Mouse (Mus musculus): ENCODE results near the gene Proser1. TPM values are rescaled to one million over a fixed set of nuclear protein-coding genes. Genes with fewer than 3 reads are reported as not detected.

Gene Proser1
- polyA plus RNA-seq (2015; fragmentation: Nextera tagmentation; extraction: Ambion mirVana), result 10.9 and 14.1 TPM in 2 replicates

GRCm38 (mm10) chr3:53463046-53463764, at the start of gene Proser1, which contains the start of gene Nhlrc3:
Gene Proser1, plus strand, starts transcription at chr3:53463666.
Gene Nhlrc3, minus strand, starts transcription at chr3:53463332.
- under 1% methylated on average over 52 of the region's 52 CpGs for WGBS
- peaks cover 16% of the 10 kb centered on the region for H3K36me3 ChIP-seq
- peak within 1 kb of the TSS; percentile 97 for H3K4me3 ChIP-seq
- peak within 1 kb of the TSS; percentile 87 for H3K4me2 ChIP-seq
- ATAC-seq (replicated peaks; ENCODE audit: insufficient number of reproducible peaks, insufficient read depth, low FRiP score, low read depth), result peak; percentile 97
- H3K9me3 ChIP-seq (replicated peaks), result no peaks in the 10 kb centered on the region
- H3K9ac ChIP-seq, result peak within 1 kb of the TSS; percentile 91
- H3K27me3 ChIP-seq, result no peaks in the 10 kb centered on the region
- H3K27ac ChIP-seq, result peak within 1 kb of the TSS; percentile 84
- H3K4me1 ChIP-seq (replicated peaks), result peaks cover 43% of the 10 kb centered on the region

DNA sequence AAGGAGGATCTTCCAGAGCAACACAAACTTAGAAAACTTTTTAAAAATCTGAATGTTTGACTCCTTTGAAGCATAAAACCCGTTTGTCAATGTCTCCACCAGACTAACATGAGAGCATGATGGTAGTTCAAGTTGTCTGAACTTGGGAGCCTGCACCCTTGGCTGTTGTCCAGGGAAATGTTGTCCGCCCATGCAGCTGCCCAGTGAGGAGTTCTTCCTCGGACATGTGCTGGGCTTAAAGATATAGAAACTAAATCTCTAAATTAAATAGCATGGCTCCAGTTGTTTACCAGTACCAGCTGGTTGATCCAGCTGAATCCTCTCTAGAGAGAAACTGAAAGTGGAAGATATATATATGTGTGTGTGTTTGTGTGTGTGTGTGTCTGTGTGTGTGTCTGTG, 49.5 kb upstream of the Proser1 start:
- Histone ChIP-seq H3K9me3 (replicated peaks) (no peaks in the 10 kb centered on the region), H3K36me3 (no peaks in the 10 kb centered on the region), H3K4me3 (no peak overlapping the region), H3K27ac (no peak overlapping the region), H3K4me2 (no peak overlapping the region), H3K27me3 (no peaks in the 10 kb centered on the region), H3K4me1 (replicated peaks) (peaks cover 10% of the 10 kb centered on the region), H3K9ac (no peak overlapping the region)
- ATAC-seq (replicated peaks; ENCODE audit: insufficient number of reproducible peaks, insufficient read depth, low FRiP score, low read depth), result no peak
- 29% methylated on average over 3 of the region's 3 CpGs for WGBS

GRCm38 (mm10) chr3:53416036-53416506, 47.4 kb upstream of the Proser1 start:
- Histone ChIP-seq H3K9me3 (replicated peaks) (no peaks in the 10 kb centered on the region), H3K9ac (no peak overlapping the region), H3K4me2 (no peak overlapping the region), H3K36me3 (no peaks in the 10 kb centered on the region), H3K4me1 (replicated peaks) (peaks cover 10% of the 10 kb centered on the region), H3K27me3 (no peaks in the 10 kb centered on the region), H3K27ac (peak overlapping the region; percentile 17; the same call in 1 of the 2 replicates), H3K4me3 (no peak overlapping the region)
- WGBS, result 46% methylated on average over 5 of the region's 5 CpGs
- ATAC-seq (replicated peaks; ENCODE audit: insufficient number of reproducible peaks, insufficient read depth, low FRiP score, low read depth), result no peak

DNA sequence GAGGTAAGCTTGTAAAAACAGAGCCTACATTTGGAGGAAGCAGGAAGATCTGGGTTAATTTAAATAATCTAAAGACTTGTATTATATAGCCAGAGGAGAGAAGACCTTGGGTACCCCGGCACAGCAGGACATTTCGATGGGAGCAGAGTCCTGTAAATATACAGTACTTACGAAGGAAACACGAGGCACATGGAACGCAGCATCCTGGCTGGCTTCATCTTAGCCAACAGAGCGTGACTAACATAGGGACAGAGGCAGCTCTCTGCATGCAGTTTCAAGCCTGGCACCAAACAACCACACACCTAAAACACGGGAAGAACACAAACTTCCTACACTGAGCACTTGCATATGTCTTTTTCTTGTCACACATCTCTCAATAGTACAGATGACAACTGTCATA, 45.8 kb upstream of the Proser1 start:
- ATAC-seq (replicated peaks; ENCODE audit: insufficient number of reproducible peaks, insufficient read depth, low FRiP score, low read depth), result no peak
- Histone ChIP-seq H3K36me3 (no peaks in the 10 kb centered on the region), H3K9ac (no peak overlapping the region), H3K4me2 (no peak overlapping the region), H3K4me1 (replicated peaks) (peaks cover 13% of the 10 kb centered on the region), H3K9me3 (replicated peaks) (no peaks in the 10 kb centered on the region), H3K4me3 (no peak overlapping the region), H3K27ac (no peak overlapping the region), H3K27me3 (no peaks in the 10 kb centered on the region)
- WGBS, result 88% methylated on average over 7 of the region's 7 CpGs

- no peak overlapping the region for H3K27ac ChIP-seq
- H3K27me3 ChIP-seq, result no peaks in the 10 kb centered on the region
- H3K4me1 ChIP-seq (replicated peaks), result peaks cover 8% of the 10 kb centered on the region; the same call in 1 of the 2 replicates
- no peak overlapping the region for H3K4me2 ChIP-seq
- H3K4me3 ChIP-seq, result no peak overlapping the region
- 83% methylated on average over 12 of the region's 12 CpGs for WGBS
- ATAC-seq (replicated peaks; ENCODE audit: insufficient number of reproducible peaks, insufficient read depth, low FRiP score, low read depth), result no peak
- H3K9me3 ChIP-seq (replicated peaks), result no peaks in the 10 kb centered on the region
- H3K9ac ChIP-seq, result no peak overlapping the region
- H3K36me3 ChIP-seq, result no peaks in the 10 kb centered on the region
Measured at GRCm38 (mm10) chr3:53421656-53422055, 41.8 kb upstream of the Proser1 start.

- Histone ChIP-seq H3K27me3 (no peaks in the 10 kb centered on the region), H3K4me2 (no peak overlapping the region), H3K4me1 (replicated peaks) (peaks cover 8% of the 10 kb centered on the region; the same call in 1 of the 2 replicates), H3K36me3 (no peaks in the 10 kb centered on the region), H3K27ac (no peak overlapping the region), H3K9ac (no peak overlapping the region), H3K4me3 (no peak overlapping the region), H3K9me3 (replicated peaks) (no peaks in the 10 kb centered on the region)
- 44% methylated on average over 1 of the region's 1 CpGs for WGBS
- no peak for ATAC-seq (replicated peaks; ENCODE audit: insufficient number of reproducible peaks, insufficient read depth, low FRiP score, low read depth)
Measured at GRCm38 (mm10) chr3:53422691-53423090, 40.8 kb upstream of the Proser1 start.

- Histone ChIP-seq H3K36me3 (no peaks in the 10 kb centered on the region), H3K4me2 (no peak overlapping the region), H3K4me3 (no peak overlapping the region), H3K27ac (no peak overlapping the region), H3K9me3 (replicated peaks) (no peaks in the 10 kb centered on the region), H3K9ac (no peak overlapping the region), H3K4me1 (replicated peaks) (peaks cover 8% of the 10 kb centered on the region; the same call in 1 of the 2 replicates), H3K27me3 (no peaks in the 10 kb centered on the region)
- WGBS, result 54% methylated on average over 4 of the region's 4 CpGs
- ATAC-seq (replicated peaks; ENCODE audit: insufficient number of reproducible peaks, insufficient read depth, low FRiP score, low read depth), result no peak
Measured at GRCm38 (mm10) chr3:53423576-53423975, 39.9 kb upstream of the Proser1 start.

GRCm38 (mm10) chr3:53434610-53435009, 28.9 kb upstream of the Proser1 start:
- no peak overlapping the region for H3K27ac ChIP-seq
- H3K4me2 ChIP-seq, result no peak overlapping the region
- no peaks in the 10 kb centered on the region for H3K9me3 ChIP-seq (replicated peaks)
- H3K9ac ChIP-seq, result no peak overlapping the region
- H3K27me3 ChIP-seq, result no peaks in the 10 kb centered on the region
- H3K4me1 ChIP-seq (replicated peaks), result no peaks in the 10 kb centered on the region
- 77% methylated on average over 3 of the region's 3 CpGs for WGBS
- ATAC-seq (replicated peaks; ENCODE audit: insufficient number of reproducible peaks, insufficient read depth, low FRiP score, low read depth), result no peak
- no peak overlapping the region for H3K4me3 ChIP-seq
- H3K36me3 ChIP-seq, result no peaks in the 10 kb centered on the region

DNA sequence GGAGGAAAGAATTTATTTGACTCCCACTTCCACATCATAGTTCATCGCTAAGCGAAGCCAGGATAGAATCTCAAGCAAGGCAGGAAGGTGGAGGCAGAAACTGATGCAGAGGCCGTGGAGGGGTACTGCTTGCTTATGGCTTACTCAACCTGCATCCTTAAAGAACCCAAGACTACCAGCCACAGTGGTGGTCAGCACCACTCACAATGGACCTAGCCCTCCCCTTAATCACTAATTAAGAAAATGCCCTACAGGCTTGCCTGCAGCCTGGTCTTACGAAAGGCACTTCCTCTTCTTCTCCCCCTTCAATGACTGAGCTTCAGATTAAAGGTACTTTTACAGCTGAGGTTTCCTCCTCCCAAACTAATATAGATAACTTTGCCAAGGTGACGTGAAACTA, 26.9 kb upstream of the Proser1 start:
- H3K9ac ChIP-seq, result no peak overlapping the region
- no peaks in the 10 kb centered on the region for H3K4me1 ChIP-seq (replicated peaks)
- H3K27ac ChIP-seq, result no peak overlapping the region
- H3K4me2 ChIP-seq, result no peak overlapping the region
- no peaks in the 10 kb centered on the region for H3K36me3 ChIP-seq
- H3K4me3 ChIP-seq, result no peak overlapping the region
- H3K9me3 ChIP-seq (replicated peaks), result no peaks in the 10 kb centered on the region
- 70% methylated on average over 5 of the region's 5 CpGs for WGBS
- ATAC-seq (replicated peaks; ENCODE audit: insufficient number of reproducible peaks, insufficient read depth, low FRiP score, low read depth), result no peak
- no peaks in the 10 kb centered on the region for H3K27me3 ChIP-seq

DNA sequence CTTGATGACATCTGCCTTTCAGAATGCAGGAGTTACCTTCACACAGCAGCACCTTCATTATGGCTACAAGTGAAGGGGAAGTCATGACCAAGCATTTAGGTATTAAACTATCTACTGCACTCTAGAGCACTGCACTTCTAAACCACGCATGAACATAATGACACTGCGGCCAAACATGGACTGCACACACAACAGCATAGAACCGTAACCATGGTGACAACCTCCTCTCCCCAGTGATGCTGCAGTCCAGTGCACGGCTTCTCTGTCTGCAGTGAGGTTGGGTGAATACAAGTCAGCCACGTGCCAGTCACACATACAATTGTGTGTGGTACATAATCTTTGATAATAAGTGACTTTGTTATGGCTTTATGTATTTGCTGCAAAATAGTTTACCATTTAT, 17.9 kb upstream of the Proser1 start:
- 83% methylated on average over 5 of the region's 5 CpGs for WGBS
- ATAC-seq (replicated peaks; ENCODE audit: insufficient number of reproducible peaks, insufficient read depth, low FRiP score, low read depth), result no peak

GRCm38 (mm10) chr3:53446801-53447200, 16.7 kb upstream of the Proser1 start:
- 0 out of 2 replicates have a peak, but pooled peaks cover 3% of the 10 kb centered on the region for H3K4me1 ChIP-seq (replicated peaks)
- H3K4me2 ChIP-seq, result no peak overlapping the region
- peaks cover 20% of the 10 kb centered on the region for H3K36me3 ChIP-seq
- H3K9ac ChIP-seq, result no peak overlapping the region
- H3K4me3 ChIP-seq, result no peak overlapping the region
- ATAC-seq (replicated peaks; ENCODE audit: insufficient number of reproducible peaks, insufficient read depth, low FRiP score, low read depth), result no peak
- no peaks in the 10 kb centered on the region for H3K9me3 ChIP-seq (replicated peaks)
- H3K27me3 ChIP-seq, result no peaks in the 10 kb centered on the region
- 86% methylated on average over 3 of the region's 3 CpGs for WGBS
- no peak overlapping the region for H3K27ac ChIP-seq

More for the DNA sequence above, 17.9 kb upstream of the Proser1 start:
- no peak overlapping the region for H3K4me3 ChIP-seq
- peaks cover 8% of the 10 kb centered on the region; the same call in 1 of the 2 replicates for H3K36me3 ChIP-seq
- no peak overlapping the region for H3K4me2 ChIP-seq
- H3K9ac ChIP-seq, result no peak overlapping the region
- no peak overlapping the region for H3K27ac ChIP-seq
- H3K9me3 ChIP-seq (replicated peaks), result no peaks in the 10 kb centered on the region
- H3K4me1 ChIP-seq (replicated peaks), result no peaks in the 10 kb centered on the region
- H3K27me3 ChIP-seq, result no peaks in the 10 kb centered on the region

DNA sequence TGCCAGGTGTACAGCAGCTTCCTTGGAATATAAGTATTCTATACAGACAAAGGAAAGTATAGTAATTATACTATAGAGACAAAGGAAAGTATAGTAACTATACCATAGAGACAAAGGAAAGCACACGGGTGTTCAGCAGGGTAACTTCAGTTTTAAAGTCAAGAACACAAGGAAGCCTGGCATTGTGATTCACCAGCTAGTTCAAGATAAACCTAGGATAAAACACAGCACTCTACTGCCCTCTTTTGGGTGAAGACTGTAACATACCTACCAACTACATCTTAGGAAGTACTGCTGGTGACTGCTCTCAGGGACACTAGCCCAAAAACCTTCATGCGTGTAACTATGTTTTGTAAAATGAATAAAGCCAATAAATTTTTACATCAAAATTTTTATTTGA, 15.3 kb upstream of the Proser1 start:
- 24% methylated on average over 2 of the region's 2 CpGs for WGBS
- Histone ChIP-seq H3K9me3 (replicated peaks) (no peaks in the 10 kb centered on the region), H3K27ac (no peak overlapping the region), H3K4me3 (no peak overlapping the region), H3K27me3 (no peaks in the 10 kb centered on the region), H3K36me3 (peaks cover 34% of the 10 kb centered on the region), H3K4me2 (no peak overlapping the region), H3K4me1 (replicated peaks) (0 out of 2 replicates have a peak, but pooled peaks cover 3% of the 10 kb centered on the region), H3K9ac (no peak overlapping the region)
- ATAC-seq (replicated peaks; ENCODE audit: insufficient number of reproducible peaks, insufficient read depth, low FRiP score, low read depth), result no peak
